Mouse (Mus musculus): Measurements from ENCODE around the gene Lca5. TPM values are rescaled to one million over a fixed set of nuclear protein-coding genes. Genes with fewer than 3 reads are reported as not detected.

The Lca5 gene
- total RNA-seq, 4 experiments from 2014 or later = 0.34 to 2.4 (median 0.99) TPM

DNA sequence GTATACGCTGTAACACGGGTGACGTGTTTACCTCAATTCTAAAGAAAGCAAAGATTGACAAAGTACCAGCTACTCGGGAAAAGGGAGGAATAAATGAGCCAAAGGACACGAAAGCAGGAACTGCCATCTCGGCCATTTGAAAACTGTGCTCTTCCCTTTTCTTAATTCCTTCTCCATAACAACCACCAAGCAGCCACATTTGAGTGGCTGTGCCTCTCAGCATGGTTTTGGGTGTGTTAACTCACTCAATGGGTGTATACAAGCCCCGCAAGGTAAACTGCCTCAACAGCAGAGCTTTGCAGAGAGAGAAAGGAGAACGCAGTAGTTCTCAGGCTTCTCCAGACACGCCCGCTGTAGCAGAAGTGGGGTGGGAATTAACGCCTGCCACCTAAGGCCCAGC is 48.9 kb downstream of the Lca5 start:
- no peak for DNase-seq (ENCODE audit: low spot score in 2 of 2)

DNA sequence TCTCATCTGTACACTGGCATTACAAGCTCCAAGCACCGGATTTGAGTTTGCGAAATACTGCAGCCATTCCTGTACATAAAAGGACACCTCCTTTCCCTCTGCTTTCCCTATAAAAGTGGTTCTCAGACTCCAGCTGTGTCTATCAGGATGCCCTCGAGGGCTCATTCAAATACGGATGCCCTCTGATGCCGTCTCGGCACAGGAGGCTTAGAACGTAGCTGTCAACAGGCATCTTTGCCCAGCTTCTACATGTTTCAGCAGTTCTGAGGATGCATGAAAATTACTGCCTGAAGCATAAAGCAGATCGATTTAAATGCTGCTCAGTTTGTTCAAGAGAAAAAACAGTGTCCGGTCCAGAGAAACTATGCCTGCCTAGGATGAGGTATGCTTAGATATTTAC is 51.4 kb downstream of the Lca5 start:
- DNase-seq (ENCODE audit: low spot score in 2 of 2) = no peak

DNA sequence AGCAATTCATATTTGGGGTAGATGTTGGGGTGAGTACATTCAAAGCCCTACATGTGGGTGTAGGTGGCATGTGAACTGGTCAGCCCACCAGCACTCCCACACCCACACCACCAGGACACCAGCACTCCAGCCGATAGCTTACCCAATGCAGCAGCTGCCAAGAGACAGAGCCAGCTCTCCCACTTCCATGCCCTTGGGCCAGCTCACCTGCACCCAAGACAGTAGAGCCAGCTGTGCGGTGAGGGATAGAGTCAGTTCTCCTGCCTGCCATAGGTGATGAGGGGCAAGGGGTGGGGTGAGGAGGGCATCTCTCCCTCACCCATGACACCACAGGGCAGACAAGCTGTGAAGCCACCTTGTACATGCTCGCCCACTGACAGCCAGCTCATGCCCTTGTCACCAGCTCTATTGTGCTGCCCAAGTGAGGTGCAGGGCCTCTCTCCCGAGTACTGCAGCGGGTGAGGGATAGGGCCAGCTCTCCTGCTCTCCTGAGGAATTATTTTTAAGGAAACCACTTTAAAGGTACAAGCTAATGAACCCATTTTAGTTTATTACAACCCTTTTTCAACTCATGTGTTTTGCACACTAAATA is 54.6 kb downstream of the Lca5 start:
- DNase-seq (ENCODE audit: low spot score in 2 of 2) = no peak

DNA sequence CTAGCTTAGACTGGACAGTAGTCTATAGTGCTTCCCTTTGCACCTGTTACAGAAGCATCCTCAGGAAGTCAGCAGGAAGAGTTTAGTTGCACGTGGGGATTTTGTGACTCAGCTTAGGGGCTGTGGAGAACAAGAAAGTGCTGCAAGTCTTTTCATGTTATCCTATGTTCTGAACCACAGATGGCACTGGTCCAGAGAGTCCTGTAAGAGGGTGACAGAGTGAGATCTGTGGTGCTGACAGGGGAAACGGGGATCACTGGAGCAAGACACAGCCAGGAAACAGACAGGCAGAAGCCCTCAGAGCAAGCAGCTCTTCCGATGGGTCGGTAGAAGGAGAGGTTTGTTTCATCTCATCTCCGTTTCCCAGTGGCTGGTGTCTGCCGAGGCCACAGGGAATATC is 55.6 kb downstream of the Lca5 start:
- no peak for DNase-seq (ENCODE audit: low spot score in 2 of 2)

DNA sequence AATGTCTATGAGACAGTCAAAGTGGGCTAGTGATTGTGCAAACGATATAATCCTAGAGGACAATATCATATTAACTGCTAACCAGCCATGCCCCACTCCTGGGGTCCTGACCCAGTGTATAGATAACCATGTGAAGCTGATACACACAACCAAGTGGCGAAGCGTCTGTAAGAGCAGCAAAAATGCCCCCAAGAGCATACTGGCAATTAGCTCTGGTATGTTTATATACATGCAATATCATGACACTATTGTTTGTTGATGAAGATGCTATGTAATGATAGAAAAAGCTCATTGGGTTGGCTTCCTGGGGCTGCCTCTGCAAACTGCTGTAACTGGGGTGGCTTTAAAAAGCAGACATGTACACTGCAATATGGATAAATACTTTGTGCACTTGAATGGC is 57.7 kb downstream of the Lca5 start:
- no peak for DNase-seq (ENCODE audit: low spot score in 2 of 2)

DNA sequence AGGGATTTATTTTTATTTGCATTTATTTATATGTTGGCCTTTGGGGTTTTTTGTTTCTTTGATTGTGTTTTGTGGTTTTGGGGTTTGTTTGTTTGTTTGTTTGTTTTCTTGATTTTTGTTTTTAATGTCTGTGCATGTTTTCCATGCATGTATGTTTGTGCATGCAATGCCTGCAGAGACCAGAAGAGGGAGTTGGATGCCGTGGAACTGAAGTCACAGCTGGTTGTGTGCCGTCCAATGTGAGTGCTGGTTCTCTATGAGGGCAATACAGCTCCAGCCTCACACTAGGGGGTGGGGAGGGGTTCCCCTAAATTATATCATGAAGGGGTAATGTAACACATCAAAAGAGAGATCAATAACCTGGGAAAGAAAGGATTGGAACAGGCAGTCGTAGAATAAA is 58.2 kb downstream of the Lca5 start:
- no peak for DNase-seq (ENCODE audit: low spot score in 2 of 2)

DNA sequence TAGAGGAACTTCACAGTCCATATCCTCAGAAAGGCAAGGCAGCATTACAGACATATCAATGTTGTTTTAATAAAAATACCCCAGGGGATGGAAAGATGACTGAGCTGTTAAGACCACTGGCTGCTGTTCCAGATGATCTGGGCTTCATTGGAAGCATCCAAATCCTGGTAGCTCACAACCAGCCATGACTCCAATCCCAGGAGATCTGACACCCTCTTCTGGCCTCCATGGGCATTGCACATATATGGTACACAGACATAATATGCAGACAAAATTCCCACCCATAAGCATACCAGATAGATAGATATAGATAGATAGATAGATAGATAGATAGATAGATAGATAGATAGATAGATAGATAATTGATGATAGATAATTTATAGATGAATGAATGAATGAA is 59.6 kb downstream of the Lca5 start:
- DNase-seq (ENCODE audit: low spot score in 2 of 2) = no peak

DNA sequence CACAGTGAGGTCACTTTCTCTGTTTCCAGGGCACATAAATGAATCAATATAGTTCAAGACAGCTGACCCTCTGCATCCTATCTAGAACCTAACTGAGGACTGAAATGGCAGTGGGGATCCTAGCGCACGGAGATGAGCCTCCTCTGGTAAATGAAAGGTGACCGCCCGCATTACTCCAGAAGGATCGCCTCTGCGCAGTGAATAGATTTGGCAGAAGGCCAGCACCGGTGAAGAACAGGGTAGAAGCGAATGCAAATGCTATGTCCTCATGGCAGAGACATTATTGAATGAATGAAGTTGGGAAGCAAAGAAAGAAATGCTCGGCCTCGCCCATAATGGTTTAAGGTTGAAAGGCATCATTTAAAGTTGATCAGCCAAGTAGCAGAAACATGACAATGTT is 61.3 kb downstream of the Lca5 start:
- DNase-seq (ENCODE audit: low spot score in 2 of 2) = no peak

DNA sequence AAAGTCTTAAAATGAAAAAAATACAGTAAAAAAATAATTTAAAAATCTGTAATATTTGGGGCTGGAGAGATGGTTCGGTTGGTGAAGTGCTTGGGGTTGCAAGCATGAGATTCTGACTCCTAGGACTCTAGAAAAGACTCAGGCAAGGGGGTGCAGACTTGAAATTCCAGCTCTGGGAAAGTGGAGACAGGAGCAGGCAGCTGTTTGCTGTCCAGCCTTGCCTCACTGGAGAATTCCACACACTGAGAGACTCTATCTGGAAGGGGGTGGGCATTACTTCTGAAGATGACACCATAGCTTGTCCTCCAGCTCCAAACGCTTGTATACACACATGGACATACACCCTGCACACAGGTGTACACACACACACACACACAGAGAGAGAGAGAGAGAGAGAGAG is 63.8 kb downstream of the Lca5 start:
- DNase-seq (ENCODE audit: low spot score in 2 of 2) = no peak

DNA sequence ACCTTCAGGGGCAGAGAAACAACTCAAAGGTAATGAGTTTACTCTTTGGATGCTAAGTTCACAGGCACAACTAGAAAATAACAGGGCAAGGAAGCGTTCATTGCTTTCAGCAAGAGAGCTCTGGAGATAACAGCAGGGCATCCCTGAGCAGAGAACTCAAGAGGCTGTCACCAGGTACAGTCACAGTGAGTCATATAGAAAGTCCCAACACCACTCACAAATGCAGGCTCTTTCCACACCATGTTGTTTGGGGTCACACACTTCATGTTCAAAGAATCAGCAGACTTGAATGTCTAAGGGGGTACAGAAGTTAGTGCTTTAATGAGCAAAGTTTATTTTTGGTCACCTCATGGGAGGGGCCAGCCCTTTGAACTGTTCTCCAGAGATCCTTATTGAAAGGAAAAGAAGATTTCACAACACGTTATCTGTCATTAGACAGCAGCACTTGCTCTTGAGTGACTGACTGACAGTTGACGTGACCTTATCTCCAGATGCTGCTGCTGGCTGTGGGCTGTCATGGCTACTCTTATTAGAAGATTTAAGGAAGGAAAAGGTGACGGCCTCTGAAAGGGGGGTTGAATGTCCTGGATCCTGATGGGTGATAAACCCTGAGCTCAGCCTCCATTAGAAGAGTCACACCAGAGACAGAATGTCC is 65.3 kb downstream of the Lca5 start:
- DNase-seq (ENCODE audit: low spot score in 2 of 2) = no peak

DNA sequence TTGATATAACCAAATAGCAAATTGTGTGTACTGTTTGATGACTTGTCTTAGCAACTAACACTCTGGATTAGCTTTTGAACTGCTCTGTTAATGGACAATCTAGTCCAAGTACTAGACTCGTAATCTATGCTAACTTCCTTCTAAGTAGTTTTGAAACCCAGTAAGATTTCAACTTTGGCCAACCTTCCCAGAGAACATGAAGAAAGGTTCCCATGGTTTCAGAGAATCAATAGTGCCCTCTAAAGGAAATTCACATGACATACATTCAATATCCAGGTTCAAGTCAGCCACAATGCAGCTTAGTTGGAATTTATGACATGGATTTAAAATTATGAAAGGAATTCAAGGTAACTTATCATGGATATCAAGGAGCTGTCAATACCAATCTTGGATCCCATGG is 70.0 kb downstream of the Lca5 start:
- no peak for DNase-seq (ENCODE audit: low spot score in 2 of 2)

DNA sequence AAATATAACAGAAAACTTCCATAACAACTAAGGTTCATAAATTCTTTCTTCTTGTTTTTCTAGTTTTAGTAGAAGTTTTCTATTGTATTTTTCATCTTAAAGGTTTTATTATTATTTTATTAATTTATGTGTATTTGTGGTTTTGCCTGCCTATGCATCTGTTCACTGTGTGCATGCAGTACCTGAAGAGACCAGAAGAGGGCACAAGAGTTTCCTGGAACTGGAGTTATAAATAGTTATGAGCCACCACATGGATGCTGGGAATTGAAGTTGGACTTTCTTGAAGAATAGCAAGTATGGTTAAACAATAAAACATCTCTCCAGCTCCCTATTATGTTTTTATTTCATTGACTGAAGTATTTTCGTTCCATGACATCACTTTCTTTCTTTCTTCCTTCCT is 72.7 kb downstream of the Lca5 start:
- DNase-seq (ENCODE audit: low spot score in 2 of 2) = no peak

DNA sequence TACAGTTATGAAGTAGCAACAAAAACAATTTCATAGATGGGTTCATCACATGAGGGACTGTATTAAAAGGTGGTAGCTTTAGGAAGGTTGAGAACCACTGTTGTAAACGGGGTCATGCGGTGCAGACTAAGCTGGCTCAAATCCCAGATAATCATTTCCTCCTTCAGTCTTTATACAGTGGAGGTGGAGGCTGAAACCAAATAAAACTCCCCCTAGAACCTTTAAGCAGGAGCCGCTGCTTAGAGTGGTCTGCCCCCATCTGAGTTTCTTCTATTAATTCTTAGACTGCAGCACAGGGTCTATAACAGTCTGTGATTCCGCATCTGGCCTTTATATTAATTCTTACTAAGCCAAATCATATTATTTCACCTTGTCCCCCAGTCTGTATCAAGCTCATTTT is 85.1 kb downstream of the Lca5 start:
- no peak for DNase-seq (ENCODE audit: low spot score in 2 of 2)

DNA sequence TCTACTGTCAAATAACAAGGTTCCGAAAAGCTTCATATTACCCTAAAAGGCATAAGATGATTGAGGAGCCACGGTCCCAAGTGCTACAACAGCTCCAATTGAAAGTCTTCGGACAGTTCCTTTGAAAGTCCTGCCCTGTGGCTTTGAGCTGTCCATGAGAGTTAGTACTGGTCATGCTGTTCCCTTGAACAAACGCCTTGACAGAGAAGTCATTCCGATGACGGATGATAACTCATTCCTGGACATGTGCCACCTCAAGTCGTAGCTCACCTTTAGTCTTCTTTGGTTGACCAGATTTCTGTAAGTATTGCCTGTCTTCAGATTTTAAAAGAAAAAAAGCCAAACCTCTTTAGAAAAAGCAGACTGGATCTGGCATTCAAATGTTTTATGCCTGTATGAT is 87.6 kb downstream of the Lca5 start:
- no peak for DNase-seq (ENCODE audit: low spot score in 2 of 2)

DNA sequence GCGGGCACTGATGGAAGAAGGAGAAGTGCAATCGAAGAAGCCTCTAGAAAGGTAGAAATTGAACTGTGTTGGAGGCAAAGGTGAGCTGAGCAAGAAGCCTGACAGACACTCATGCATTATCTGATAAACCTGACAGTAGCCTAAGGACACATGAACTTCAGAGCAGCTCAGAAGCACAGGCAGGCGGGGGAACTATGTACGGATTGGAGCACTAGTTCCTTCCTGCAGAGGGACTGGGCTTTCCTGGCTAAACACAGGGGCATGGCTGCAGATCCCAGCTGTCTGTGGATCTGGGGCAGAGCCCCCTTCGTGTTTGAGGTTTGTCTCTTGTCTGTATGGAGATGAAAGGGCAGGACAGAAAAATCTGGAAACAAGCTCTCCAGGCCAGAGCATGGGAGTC is 89.8 kb downstream of the Lca5 start:
- DNase-seq (ENCODE audit: low spot score in 2 of 2) = no peak

DNA sequence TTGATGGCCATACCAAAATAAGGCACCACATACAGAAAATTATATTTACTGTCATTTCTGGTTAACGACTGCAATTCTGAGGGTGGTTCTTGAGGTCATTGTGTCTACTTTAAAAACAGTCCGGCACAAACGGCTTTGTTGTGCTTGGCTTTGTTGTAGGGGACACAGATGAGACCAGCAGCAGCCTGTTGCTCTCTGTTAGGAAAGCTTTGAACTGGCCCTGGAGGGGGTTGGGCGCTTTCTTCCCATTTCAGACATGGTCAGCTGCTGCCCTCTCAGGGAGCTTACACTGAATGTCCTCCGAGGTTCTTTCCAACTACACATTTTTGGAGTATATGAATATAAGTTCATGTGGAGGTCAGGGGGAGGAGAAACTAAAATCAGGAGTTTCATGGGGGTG is 90.3 kb downstream of the Lca5 start:
- DNase-seq (ENCODE audit: low spot score in 2 of 2) = peak; percentile 15 to 16

DNA sequence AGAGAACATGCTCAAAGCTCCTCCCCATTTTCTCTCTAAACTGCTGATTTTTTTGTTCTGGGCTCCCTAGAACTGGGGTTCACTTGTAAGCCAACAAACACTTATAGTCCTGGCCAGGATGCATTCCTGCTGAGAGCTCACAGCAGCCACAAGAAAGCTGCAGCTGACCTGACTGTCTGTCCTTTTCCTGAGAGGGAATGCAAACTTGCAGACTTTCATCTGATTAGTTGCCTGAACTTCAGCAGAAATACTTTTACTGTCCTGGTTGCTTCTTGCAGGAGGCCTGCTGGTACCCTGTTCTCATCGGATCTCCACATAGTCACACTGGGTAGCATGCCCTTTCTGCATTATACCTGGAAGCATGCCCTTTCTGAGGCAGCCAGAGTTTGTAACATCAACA is 91.0 kb downstream of the Lca5 start:
- no peak for DNase-seq (ENCODE audit: low spot score in 2 of 2)

DNA sequence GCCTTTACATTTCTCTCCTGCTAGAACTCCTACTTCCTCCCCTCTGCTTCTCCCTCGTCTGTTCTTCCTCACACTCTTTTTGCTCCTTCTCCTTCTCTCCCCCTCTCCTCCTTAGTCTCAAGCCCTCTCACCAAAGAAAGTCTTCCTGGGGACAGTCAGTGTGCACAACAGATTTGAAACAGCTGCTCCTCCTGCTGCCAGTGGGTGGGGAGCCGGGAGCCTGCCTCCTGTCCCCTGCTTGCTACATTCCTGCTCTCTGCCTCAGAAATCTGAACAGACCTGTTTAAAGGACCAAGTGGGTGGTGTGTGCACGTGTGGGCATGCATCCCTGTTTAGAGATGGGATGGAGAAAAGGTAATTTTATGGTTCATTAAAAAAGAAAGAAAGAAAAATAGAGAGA is 91.4 kb downstream of the Lca5 start:
- DNase-seq (ENCODE audit: low spot score in 2 of 2) = no peak

DNA sequence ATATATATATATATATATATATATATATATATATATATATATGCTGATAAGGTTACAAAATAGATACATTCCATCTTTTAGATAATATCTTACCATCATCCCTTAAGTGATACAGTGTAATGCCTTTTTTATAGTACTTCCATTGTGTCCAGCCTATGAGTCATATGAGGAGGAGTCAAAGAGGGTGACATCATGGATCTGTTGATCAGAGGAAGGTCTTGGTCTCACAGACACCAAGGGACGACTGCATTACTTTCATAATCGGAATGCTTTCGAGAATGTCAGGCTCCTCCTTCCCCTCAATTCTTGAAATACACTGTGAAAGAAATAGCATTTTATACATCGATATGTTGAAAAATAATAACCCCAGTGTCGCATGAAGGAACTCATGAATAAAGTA is 93.4 kb downstream of the Lca5 start:
- no peak for DNase-seq (ENCODE audit: low spot score in 2 of 2)

DNA sequence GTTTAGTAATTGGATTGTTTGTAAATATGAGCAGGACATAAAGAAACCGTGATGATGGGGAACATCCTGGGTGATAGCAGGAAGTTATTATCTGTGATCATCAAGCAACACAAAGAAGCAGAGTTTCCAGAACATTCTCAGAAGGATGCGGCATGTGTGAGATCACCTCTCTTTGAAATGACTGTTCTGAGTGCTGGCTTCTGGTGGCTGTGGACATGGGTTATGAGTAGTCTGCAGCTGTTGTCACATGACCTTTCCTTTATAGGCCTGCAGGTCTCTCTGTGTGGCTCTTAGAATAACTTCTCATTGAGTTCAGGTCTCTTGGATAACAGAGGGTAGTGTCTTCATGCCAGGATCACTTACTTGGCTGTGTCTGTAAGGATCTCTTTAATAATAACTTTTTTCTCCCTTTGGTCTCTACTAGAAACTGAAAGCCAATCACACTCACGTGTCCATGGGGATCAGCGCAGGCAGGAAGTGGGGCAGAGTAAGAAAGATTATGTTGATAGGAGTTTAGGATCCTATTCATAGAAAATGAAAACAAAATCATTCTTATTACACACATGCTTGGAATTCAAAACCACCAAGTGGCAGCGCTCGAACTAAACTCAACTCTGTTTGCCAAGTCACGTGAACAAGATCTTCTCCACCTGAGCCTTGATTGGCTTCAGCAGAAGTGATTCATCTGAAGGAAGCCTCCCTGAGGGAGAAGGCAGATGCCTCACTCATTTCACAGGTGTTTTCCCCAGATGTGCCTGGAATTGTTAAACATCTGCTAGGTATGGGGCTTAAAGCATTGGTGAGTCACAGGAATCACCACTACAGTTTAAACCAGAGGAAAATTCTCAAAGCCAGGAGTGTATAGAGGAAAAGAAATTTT is 98.2 kb downstream of the Lca5 start:
- no peak for DNase-seq (ENCODE audit: low spot score in 2 of 2)
